Mouse (Mus musculus) CD4-positive naive resting alpha-beta T cell, adult 76 days (primary cell): ENCODE results near the gene Paxbp1. TPM values are rescaled to one million over a fixed set of nuclear protein-coding genes. Genes with fewer than 3 reads are reported as not detected.

Experiments used
- total RNA-seq: library from RNA; stranded (reverse); gene quantifications from one replicate; pipeline ENCODE4 v1.2.4, GENCODE M21; 2023

Gene Paxbp1
- 146 TPM for total RNA-seq

GRCm38 (mm10) chr16:91044270-91045182, at the start of gene Paxbp1:
Paxbp1 (minus strand) TSS chr16:91044543.

GRCm38 (mm10) chr16:91011021-91011683, 33.2 kb downstream of the Paxbp1 start, which contains the start of gene Synj1:
Synj1 (minus strand) TSS chr16:91011308.

Other genes with a start within 250 kb of the Paxbp1 start
- gene Urb1, start 234.1 kb downstream of the Paxbp1 start, total RNA-seq = 35.7 TPM
- gene Eva1c, start 217.8 kb downstream of the Paxbp1 start, total RNA-seq = not detected
- 15.8 TPM for gene Cfap298, start 109.4 kb downstream of the Paxbp1 start, total RNA-seq
- 64.6 TPM for gene Synj1, start 33.2 kb downstream of the Paxbp1 start, total RNA-seq
- 1.6 TPM for gene 4932438H23Rik, start 50.6 kb upstream of the Paxbp1 start, total RNA-seq
- gene Olig2, start 180.9 kb upstream of the Paxbp1 start, total RNA-seq = not detected
- gene Olig1, start 225.2 kb upstream of the Paxbp1 start, total RNA-seq = not detected